Mouse (Mus musculus): ENCODE results near the gene Gm973. TPM values are rescaled to one million over a fixed set of nuclear protein-coding genes. Genes with fewer than 3 reads are reported as not detected.

Gene Gm973
- polyA plus RNA-seq, 1 experiment from 2014 or later, result 9.6 TPM

DNA sequence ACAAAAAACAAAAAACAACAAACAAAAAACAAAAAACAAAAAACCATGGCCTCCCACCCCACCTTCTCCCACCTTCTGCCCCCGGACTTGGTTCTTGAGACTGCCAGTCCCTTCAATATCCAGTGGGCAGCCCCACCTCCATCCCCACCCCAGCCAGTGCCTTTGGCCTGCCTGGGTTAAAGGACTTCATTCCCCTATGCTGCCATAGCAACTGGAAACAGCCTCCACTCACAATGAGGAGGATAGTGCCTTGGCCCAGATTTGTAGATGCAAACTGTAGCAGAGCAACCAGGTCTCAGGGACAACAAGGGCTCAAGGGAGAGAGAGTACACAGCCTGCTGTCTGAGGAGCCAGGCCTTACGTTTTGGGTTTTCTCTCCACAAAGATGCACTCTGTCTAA is 8.0 kb downstream of the Gm973 start:
- H3K27ac ChIP-seq (replicated peaks), result peak overlapping the region; percentile 63
- H3K9ac ChIP-seq (replicated peaks), result no peak overlapping the region
- H3K4me1 ChIP-seq, result peaks cover 24% of the 10 kb centered on the region
- 29% methylated on average over 2 of the region's 2 CpGs for WGBS
- H3K36me3 ChIP-seq, result no peaks in the 10 kb centered on the region
- no peaks in the 10 kb centered on the region for H3K27me3 ChIP-seq (replicated peaks)
- no peaks in the 10 kb centered on the region for H3K9me3 ChIP-seq (replicated peaks)
- 0 out of 2 replicates have a peak overlapping the region, but pooled peaks have one; percentile 5 for H3K4me2 ChIP-seq
- no peak overlapping the region for H3K4me3 ChIP-seq (replicated peaks)
- ATAC-seq (ENCODE audit: low FRiP score), result peak; percentile 35; the same call in 1 of the 2 replicates

DNA sequence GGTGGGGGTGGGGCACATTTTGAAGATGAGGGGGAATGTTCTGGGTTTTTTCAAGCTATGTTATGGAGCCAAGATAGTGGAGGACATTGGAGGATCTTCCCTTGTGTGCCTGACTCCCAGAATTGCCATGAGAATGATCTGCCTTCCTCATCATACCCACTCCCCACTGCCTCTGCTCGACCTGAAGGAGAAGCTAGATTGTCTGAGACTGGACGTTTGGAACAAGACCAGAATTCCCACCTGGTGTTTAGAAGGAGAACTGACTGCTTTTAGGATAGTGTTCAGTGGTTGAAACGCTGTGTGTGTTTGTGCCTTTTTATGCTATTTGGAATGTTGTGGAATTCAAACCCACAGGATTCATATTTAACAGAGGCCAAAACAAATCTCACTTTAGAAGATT is 8.7 kb downstream of the Gm973 start:
- Histone ChIP-seq H3K9me3 (replicated peaks) (no peaks in the 10 kb centered on the region), H3K27me3 (replicated peaks) (no peaks in the 10 kb centered on the region), H3K36me3 (no peaks in the 10 kb centered on the region), H3K4me3 (replicated peaks) (no peak overlapping the region), H3K4me1 (peaks cover 20% of the 10 kb centered on the region), H3K27ac (replicated peaks) (peak overlapping the region; percentile 63), H3K9ac (replicated peaks) (no peak overlapping the region), H3K4me2 (0 out of 2 replicates have a peak overlapping the region, but pooled peaks have one; percentile 3)
- ATAC-seq (ENCODE audit: low FRiP score), result no peak
- WGBS, result 52% methylated on average over 3 of the region's 3 CpGs

DNA sequence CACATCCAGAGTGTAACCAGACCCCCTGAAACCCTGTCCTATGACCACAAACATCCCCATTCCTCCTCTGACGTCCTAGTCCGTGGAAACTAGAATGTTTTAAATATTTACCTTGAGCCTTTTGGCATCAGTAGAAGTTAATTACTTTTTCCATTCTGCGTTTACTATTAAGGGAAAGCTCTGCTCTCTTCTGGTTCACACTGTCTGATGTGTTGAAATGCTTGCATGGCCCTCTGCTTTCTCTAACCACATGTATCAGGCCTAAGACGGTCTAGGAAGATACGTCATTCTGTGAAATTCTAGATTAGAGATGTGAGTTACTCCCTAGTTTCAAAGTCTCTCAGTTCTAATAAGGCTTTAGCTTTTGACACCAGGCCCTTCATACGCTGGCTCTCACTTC is 11.2 kb downstream of the Gm973 start:
- 88% methylated on average over 6 of the region's 6 CpGs for WGBS
- Histone ChIP-seq H3K9me3 (replicated peaks) (no peaks in the 10 kb centered on the region), H3K27ac (replicated peaks) (no peak overlapping the region)

DNA sequence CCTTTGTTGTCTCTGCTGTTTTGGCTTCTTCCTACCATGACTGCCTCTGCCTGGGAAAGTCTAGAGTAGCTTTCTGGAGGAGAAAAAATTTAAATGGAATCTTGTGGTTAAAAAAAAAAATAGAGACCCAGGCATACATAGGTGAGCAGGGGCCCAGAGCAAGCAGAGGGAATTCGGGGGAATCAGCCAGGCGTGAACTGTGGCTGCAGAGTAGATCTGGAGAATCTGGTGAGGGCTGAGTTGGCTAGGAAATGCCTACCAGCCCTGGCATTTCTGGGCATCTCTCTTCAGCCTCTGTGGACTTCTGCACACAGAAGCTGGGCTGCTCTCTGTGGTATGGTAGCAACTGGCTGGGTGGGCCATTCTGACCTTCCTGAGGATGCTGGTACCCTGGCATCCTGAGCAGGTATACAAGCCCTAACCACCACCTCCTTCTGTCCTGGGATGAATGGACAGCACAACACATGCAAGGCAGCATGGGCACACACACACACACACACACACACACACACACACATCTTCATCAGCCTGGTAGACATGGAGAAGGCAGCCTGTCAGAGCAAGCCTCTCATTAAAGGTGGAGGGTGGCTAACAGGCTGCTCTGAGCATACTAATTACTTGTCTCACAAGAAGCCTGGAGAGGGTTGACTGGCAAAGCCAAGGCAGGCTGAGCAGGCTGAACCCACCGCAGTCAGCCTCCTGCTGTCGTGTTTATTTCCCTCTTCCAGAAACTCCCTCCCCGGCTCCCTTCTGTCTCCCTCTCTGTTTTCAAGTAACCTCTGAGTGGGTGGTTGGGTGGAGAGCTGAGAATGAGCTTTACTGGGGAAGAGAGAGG is 19.1 kb downstream of the Gm973 start:
- no peak overlapping the region for H3K4me2 ChIP-seq
- no peak overlapping the region for H3K4me3 ChIP-seq (replicated peaks)
- 39% methylated on average over 5 of the region's 5 CpGs for WGBS
- ATAC-seq (ENCODE audit: low FRiP score), result peak; percentile 74
- H3K27ac ChIP-seq (replicated peaks), result peak overlapping the region; percentile 67
- H3K9me3 ChIP-seq (replicated peaks), result no peaks in the 10 kb centered on the region
- H3K27me3 ChIP-seq (replicated peaks), result no peaks in the 10 kb centered on the region
- no peaks in the 10 kb centered on the region for H3K36me3 ChIP-seq
- peaks cover 14% of the 10 kb centered on the region for H3K4me1 ChIP-seq
- no peak overlapping the region for H3K9ac ChIP-seq (replicated peaks)

More for the DNA sequence above, 11.2 kb downstream of the Gm973 start:
- no peak overlapping the region for H3K4me3 ChIP-seq (replicated peaks)
- H3K4me1 ChIP-seq, result peaks cover 6% of the 10 kb centered on the region; the same call in 1 of the 2 replicates
- no peaks in the 10 kb centered on the region for H3K36me3 ChIP-seq
- H3K9ac ChIP-seq (replicated peaks), result no peak overlapping the region
- no peak for ATAC-seq (ENCODE audit: low FRiP score)
- no peaks in the 10 kb centered on the region for H3K27me3 ChIP-seq (replicated peaks)
- no peak overlapping the region for H3K4me2 ChIP-seq

DNA sequence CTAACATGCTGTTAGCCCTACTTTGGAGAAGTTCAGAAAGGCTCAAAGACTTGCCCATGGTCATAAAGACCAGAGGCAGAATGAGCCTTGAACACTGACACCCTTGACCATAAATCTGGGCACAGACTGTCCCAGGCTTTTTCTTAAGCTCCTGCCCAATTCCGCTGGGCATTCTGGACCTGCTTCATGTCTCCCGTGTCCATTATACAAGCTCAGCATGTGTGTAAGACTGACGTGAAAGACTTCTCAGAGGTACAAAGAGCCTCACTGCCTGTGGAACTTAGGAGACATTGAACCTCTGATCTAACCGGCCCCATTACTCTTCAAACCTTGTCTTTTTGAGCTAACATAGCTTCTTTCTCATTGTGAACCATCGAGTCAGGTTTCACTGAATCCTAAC is 22.3 kb downstream of the Gm973 start:
- Histone ChIP-seq H3K9ac (replicated peaks) (no peak overlapping the region), H3K4me1 (peaks cover 14% of the 10 kb centered on the region), H3K27me3 (replicated peaks) (no peaks in the 10 kb centered on the region), H3K4me2 (no peak overlapping the region), H3K4me3 (replicated peaks) (no peak overlapping the region), H3K9me3 (replicated peaks) (no peaks in the 10 kb centered on the region), H3K36me3 (no peaks in the 10 kb centered on the region), H3K27ac (replicated peaks) (no peak overlapping the region)
- WGBS, result 65% methylated on average over 5 of the region's 5 CpGs
- ATAC-seq (ENCODE audit: low FRiP score), result no peak

DNA sequence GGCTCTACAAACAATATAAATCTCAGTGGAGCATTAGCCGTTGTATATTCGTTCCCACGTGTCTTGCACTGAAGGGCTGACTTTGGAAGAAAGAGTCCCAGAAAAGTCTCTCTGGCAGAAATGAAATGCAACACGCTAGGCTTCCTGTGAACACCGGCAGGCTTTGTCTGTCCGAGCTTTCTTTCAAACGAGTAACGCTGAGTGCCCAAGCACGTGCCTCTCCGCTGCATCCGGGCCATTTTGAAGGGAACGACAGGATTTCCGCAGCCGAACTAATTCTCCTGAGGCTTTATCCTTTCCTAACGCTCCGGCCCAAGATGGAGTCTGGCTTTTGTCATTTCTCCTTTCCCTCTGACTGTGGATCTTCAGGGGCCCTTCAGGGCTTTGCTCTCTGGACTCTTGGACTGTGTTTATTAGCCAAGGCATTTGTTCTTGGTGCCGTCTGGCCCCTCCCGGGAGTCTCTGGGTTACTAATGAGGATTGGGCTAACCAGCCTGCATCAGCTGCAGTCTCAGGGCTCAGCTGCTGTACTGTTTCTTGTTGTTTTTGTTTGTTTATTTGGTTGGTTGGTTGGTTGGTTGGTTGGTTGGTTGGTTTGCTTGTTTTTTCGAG is 24.6 kb downstream of the Gm973 start:
- 48% methylated on average over 19 of the region's 19 CpGs for WGBS
- Histone ChIP-seq H3K4me2 (0 out of 2 replicates have a peak overlapping the region, but pooled peaks have one; percentile 6), H3K4me3 (replicated peaks) (no peak overlapping the region), H3K9ac (replicated peaks) (no peak overlapping the region), H3K4me1 (peaks cover 6% of the 10 kb centered on the region), H3K9me3 (replicated peaks) (no peaks in the 10 kb centered on the region), H3K27me3 (replicated peaks) (no peaks in the 10 kb centered on the region), H3K36me3 (no peaks in the 10 kb centered on the region), H3K27ac (replicated peaks) (no peak overlapping the region)
- no peak for ATAC-seq (ENCODE audit: low FRiP score)

DNA sequence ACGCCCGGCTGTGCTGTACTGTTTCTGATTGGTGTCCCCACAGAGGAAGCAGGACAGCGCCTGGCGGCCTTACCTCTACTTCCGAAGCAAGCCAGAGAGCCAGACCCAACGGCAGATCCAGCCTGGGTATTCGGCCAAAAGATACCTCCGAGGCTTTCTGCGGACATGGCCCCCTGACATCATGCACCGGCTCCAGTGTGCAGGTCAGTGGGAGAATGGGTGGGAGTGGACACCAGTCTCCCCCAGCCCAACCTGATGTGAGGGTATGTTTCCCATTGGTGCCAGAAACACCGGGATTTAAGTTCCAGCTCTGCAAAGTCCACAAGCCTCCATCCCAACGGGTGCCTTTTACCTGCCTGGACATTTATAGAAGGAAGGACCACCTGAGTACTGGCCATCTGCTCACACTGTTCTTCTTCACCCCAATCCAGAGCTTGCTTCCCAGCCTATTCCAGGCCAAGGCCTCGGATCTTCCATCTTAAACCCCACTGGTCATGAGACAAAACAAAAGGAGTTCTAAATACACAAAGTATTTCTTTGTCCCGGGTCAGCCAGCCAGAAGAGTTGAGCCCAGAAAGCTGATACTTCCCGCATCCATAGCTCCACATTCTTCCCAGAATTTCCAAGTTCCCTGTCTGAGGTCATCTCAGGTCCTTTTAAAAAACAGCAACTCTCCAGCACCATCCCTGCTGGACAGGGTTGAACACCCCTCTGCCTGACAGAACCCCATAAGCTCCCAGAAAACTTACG is 25.4 kb downstream of the Gm973 start:
- no peak overlapping the region for H3K4me2 ChIP-seq
- 85% methylated on average over 16 of the region's 16 CpGs for WGBS
- H3K9me3 ChIP-seq (replicated peaks), result no peaks in the 10 kb centered on the region
- H3K36me3 ChIP-seq, result no peaks in the 10 kb centered on the region
- no peaks in the 10 kb centered on the region for H3K27me3 ChIP-seq (replicated peaks)
- no peak overlapping the region for H3K9ac ChIP-seq (replicated peaks)
- ATAC-seq (ENCODE audit: low FRiP score), result no peak
- H3K4me3 ChIP-seq (replicated peaks), result no peak overlapping the region
- H3K27ac ChIP-seq (replicated peaks), result no peak overlapping the region
- H3K4me1 ChIP-seq, result no peaks in the 10 kb centered on the region

DNA sequence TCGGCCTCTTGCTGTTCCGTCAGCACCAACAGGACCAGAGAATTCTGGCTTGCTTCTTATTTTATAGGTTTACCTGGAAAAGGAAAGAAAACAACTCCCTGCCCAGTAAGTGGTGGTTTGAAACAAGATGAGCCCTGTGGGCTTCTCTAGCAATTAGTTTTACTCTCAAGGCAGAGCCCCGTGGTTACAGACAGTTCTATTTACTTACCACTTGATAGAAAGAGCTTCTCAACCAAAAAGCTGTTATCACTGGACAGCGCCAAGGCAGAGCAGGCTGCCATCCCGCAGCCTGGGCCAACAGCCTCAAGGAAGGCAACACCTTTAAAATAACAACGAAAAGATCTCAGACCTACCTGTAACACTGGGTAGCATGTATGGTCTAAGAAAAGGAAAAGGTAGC is 26.2 kb downstream of the Gm973 start:
- WGBS, result 69% methylated on average over 6 of the region's 6 CpGs
- H3K9me3 ChIP-seq (replicated peaks), result no peaks in the 10 kb centered on the region
- H3K9ac ChIP-seq (replicated peaks), result no peak overlapping the region
- H3K27ac ChIP-seq (replicated peaks), result no peak overlapping the region
- H3K4me1 ChIP-seq, result no peaks in the 10 kb centered on the region
- H3K27me3 ChIP-seq (replicated peaks), result no peaks in the 10 kb centered on the region
- H3K36me3 ChIP-seq, result no peaks in the 10 kb centered on the region
- no peak overlapping the region for H3K4me2 ChIP-seq
- H3K4me3 ChIP-seq (replicated peaks), result no peak overlapping the region
- ATAC-seq (ENCODE audit: low FRiP score), result no peak

DNA sequence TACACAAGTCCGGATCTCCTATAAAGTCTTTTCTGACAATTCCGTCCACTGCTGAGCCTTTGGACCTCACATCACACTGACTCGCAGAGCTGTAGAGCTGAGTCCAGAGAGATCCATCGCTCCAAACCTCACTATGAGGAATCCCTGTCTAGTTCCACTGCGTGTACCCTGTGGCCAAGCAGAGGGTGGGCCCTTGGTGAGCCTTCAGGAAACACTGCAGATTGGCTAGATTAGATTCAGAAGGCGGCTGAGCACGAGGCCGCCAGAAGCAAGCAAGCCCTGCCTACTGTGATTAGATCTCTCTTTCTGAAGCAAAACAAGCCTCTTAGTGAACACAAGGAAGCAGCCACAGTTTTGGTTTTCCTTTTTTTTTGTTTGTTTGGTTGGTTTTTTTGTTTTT is 27.8 kb downstream of the Gm973 start:
- peaks cover 2% of the 10 kb centered on the region for H3K4me1 ChIP-seq
- 90% methylated on average over 8 of the region's 8 CpGs for WGBS
- no peaks in the 10 kb centered on the region for H3K9me3 ChIP-seq (replicated peaks)
- no peak overlapping the region for H3K4me3 ChIP-seq (replicated peaks)
- no peaks in the 10 kb centered on the region for H3K36me3 ChIP-seq
- no peak overlapping the region for H3K4me2 ChIP-seq
- H3K27me3 ChIP-seq (replicated peaks), result no peaks in the 10 kb centered on the region
- no peak overlapping the region for H3K9ac ChIP-seq (replicated peaks)
- ATAC-seq (ENCODE audit: low FRiP score), result no peak
- no peak overlapping the region for H3K27ac ChIP-seq (replicated peaks)

DNA sequence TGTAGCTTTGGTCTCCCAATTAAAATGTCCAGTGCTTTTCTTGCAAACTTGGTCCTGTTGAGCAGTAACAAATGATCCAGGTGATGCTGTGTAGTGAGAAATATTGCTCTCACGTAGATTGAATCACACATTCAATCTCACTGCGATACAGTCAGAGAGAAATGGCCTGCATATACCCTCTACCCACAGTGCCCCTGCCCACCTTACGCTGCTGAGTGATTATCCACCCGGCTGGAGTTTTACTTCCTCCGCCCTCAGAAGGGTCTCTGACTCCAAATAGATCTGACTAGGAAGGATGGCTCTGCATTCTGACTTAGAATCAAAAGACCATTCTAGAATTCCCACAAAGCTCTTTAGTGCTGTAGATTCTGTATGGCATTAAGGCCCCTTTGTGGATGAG is 32.4 kb downstream of the Gm973 start:
- H3K9ac ChIP-seq (replicated peaks), result no peak overlapping the region
- peaks cover 7% of the 10 kb centered on the region for H3K4me1 ChIP-seq
- 49% methylated on average over 5 of the region's 5 CpGs for WGBS
- H3K9me3 ChIP-seq (replicated peaks), result no peaks in the 10 kb centered on the region
- peak overlapping the region; percentile 37; the same call in 1 of the 2 replicates for H3K27ac ChIP-seq (replicated peaks)
- no peak overlapping the region for H3K4me3 ChIP-seq (replicated peaks)
- H3K27me3 ChIP-seq (replicated peaks), result no peaks in the 10 kb centered on the region
- no peaks in the 10 kb centered on the region for H3K36me3 ChIP-seq
- no peak overlapping the region for H3K4me2 ChIP-seq
- peak; percentile 22; the same call in 1 of the 2 replicates for ATAC-seq (ENCODE audit: low FRiP score)

DNA sequence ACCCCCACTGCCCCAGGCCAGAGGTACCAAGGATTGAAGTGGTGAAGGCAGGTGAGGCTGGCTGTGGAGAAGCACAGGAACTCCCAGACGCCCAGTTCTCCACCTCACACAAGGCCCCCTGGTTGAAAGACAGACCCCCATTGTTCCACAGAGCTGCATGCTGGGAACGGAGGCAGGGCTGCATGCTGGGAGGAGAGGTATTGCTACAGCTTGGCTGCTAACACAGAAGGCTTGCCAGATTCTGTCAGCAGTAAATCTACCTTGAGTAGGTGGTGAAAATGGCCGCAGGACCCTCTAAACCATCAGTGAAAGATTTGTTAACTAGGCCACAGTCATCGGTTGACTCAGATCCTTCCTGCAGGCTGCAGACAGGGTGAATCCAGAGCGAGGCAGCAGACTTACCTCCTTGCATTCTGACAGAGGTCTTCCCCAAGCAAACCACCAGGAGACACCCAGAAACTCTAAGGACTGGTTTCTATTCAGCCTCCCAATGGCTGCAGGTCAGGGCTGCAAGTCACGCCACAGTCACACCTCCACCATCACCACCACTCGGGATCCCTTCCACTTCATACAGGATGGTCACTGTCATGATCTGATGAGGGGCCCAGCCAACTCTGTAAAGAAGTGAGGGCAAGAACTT is 33.1 kb downstream of the Gm973 start:
- Histone ChIP-seq H3K4me1 (peaks cover 10% of the 10 kb centered on the region), H3K4me3 (replicated peaks) (no peak overlapping the region), H3K4me2 (no peak overlapping the region), H3K27me3 (replicated peaks) (no peaks in the 10 kb centered on the region), H3K36me3 (no peaks in the 10 kb centered on the region), H3K27ac (replicated peaks) (peak overlapping the region; percentile 37; the same call in 1 of the 2 replicates), H3K9ac (replicated peaks) (no peak overlapping the region), H3K9me3 (replicated peaks) (no peaks in the 10 kb centered on the region)
- whole genome bisulfite sequencing, result 42% methylated on average over 7 of the region's 7 CpGs
- peak; percentile 67; the same call in 1 of the 2 replicates for ATAC-seq (ENCODE audit: low FRiP score)

All from neural tube, embryonic 15.5 days (tissue).